Mouse (Mus musculus) MN1 (cell line): Measurements from ENCODE around the gene Ercc4.
A peak's percentile ranks its signal among the peaks of the same experiment; 100 is the strongest.

Experiments
- DNase-seq: peaks from one replicate; pipeline ENCODE4 v3.0.0-alpha.2; 2016; ENCODE audit warnings: low spot score

Ercc4 gene

GRCm38 (mm10) chr16:13196626-13197025 is 87.1 kb downstream of the Ercc4 start:
- no peak for DNase-seq

DNA sequence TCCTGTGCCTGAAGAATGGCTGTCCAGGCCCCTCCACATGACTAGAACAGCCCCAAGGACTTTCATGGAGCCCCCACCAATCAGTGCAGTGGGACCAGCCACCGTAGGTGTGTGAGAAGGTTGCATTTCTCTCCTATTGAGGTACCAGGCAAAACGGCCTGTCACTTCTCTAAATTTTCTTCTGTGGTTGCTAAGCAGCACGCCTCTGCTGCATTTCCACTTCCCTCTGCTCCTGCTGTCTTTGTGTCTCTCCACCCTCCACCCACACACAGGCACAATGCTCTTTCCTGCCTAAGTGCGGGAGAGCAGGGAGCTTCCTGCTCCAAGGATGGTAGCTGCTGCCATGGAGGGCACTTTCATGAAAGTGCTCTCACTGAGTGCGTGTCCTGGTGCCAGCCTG is 87.8 kb downstream of the Ercc4 start:
- peak; percentile 33 for DNase-seq

DNA sequence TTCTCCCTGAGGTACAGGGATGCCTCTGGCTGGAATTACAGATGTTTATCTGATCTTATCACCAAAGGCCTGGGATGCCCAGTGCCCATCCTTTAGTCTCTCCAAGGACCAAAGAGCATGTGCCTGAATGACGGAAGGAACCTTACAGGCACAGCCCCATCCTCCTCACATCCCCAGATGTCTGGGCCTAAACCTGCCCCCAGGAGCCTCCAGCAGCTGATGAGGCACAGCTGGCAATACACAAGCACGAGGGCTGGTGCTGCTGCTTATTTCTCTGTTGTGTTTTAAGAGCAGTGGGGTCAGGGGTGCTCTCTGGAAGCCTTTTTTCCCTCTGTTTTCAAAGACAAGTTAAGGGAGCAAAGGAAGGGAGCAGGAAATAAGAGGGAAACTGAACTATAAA is 89.7 kb downstream of the Ercc4 start:
- peak; percentile 22 for DNase-seq
